Mouse (Mus musculus) liver, embryonic 11.5 days (tissue): ENCODE results near the gene Tnfrsf21. TPM values are rescaled to one million over a fixed set of nuclear protein-coding genes. Genes with fewer than 3 reads are reported as not detected.

ENCODE experiments used
- ATAC-seq: fragments of 200-750 bp; cut with Nextera tagmentation; replicated peaks from 2 replicates; pipeline ENCODE4 v1.8.0; 2017; ENCODE audit warnings: moderate number of reproducible peaks, mild to moderate bottlenecking, moderate TSS enrichment, moderate library complexity; ENCODE audit not compliant: low FRiP score
- DNase-seq: peaks from one replicate; pipeline ENCODE4 v3.0.0-alpha.2; 2017; ENCODE audit warnings: low spot score
- H3K27ac ChIP-seq: fragments of 300-500 bp; sonication (generic); 2 replicates; pipeline ENCODE4 v1.5.1; 2014; ENCODE audit warnings: mild to moderate bottlenecking, low read depth, low read length, control low read depth
- H3K27me3 ChIP-seq: fragments of 300-500 bp; sonication (generic); replicated peaks from 2 replicates; pipeline ENCODE4 v1.6.1; 2014; ENCODE audit warnings: low read length, mixed read lengths; ENCODE audit not compliant: control insufficient read depth, insufficient read depth
- H3K36me3 ChIP-seq: fragments of 300-500 bp; sonication (generic); 2 replicates; pipeline ENCODE4 v1.6.1; 2014; ENCODE audit warnings: mild to moderate bottlenecking, low read length, moderate library complexity, mixed read lengths; ENCODE audit not compliant: control insufficient read depth, insufficient read depth
- H3K4me1 ChIP-seq: fragments of 300-500 bp; sonication (generic); replicated peaks from 2 replicates; pipeline ENCODE4 v1.6.1; 2014; ENCODE audit warnings: low read length, mixed read lengths; ENCODE audit not compliant: control insufficient read depth, insufficient read depth
- H3K4me2 ChIP-seq: fragments of 300-500 bp; sonication (generic); 2 replicates; pipeline ENCODE4 v1.6.1; 2014; ENCODE audit warnings: mild to moderate bottlenecking, control low read depth, moderate library complexity
- H3K4me3 ChIP-seq: fragments of 300-500 bp; sonication (generic); 2 replicates; pipeline ENCODE4 v1.5.1; 2014; ENCODE audit warnings: low read depth, low read length, control low read depth
- H3K9ac ChIP-seq: fragments of 300-500 bp; sonication (generic); 2 replicates; pipeline ENCODE4 v1.6.1; 2014; ENCODE audit warnings: low read depth, low read length, control low read depth
- H3K9me3 ChIP-seq: fragments of 300-500 bp; sonication (generic); 2 replicates; pipeline ENCODE4 v1.6.1; 2016; ENCODE audit warnings: low read length, inconsistent platforms, mixed read lengths; ENCODE audit not compliant: control insufficient read depth
- WGBS: fragments of 180-500 bp; shearing (Covaris S2); extraction: QIAGEN DNeasy Blood & Tissue Kit; methylation state at CpG from one replicate; pipeline ENCODE4 v1.1.7; 2014; 5-methylcytosine and 5-hydroxymethylcytosine counted together
- polyA plus RNA-seq: library from polyadenylated mRNA; unstranded; fragments of >200 nt; fragmentation: Nextera tagmentation; extraction: Ambion mirVana; gene quantifications from 2 replicates; pipeline ENCODE4 v1.2.1, GENCODE M21; 2014

Tnfrsf21 gene
- polyA plus RNA-seq, 1 experiment from 2014 or later = 30.8 TPM

DNA sequence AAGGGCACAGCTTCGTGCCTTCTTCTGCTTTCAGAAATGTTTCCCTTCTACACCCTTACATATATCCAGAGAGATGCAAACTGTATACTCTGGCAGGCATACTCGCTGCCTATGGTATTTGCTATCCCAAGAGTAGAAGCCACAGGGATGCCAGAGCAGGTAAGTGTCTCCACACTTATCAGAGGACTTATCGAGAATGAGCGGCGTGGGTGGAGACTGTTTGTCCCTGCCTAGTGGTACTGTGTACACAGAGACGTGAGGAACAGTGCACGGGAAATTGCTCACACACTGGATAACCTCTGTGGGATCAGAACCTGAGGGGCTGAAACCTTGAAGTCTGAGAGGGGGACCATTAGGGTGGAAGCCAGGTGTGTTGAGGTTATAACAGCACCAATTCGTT, 59.6 kb downstream of the Tnfrsf21 start:
- no peak overlapping the region for H3K4me3 ChIP-seq
- WGBS = 67% methylated on average over 8 of the region's 8 CpGs
- ATAC-seq (0 out of 2 replicates have a peak, but pooled peaks have one; percentile 18), DNase-seq (no peak)
- H3K4me1 ChIP-seq = peaks cover 23% of the 10 kb centered on the region
- no peaks in the 10 kb centered on the region for H3K27me3 ChIP-seq
- H3K9me3 ChIP-seq = no peaks in the 10 kb centered on the region
- no peaks in the 10 kb centered on the region for H3K36me3 ChIP-seq
- H3K27ac ChIP-seq = no peak overlapping the region
- H3K4me2 ChIP-seq = no peak overlapping the region
- H3K9ac ChIP-seq = no peak overlapping the region

DNA sequence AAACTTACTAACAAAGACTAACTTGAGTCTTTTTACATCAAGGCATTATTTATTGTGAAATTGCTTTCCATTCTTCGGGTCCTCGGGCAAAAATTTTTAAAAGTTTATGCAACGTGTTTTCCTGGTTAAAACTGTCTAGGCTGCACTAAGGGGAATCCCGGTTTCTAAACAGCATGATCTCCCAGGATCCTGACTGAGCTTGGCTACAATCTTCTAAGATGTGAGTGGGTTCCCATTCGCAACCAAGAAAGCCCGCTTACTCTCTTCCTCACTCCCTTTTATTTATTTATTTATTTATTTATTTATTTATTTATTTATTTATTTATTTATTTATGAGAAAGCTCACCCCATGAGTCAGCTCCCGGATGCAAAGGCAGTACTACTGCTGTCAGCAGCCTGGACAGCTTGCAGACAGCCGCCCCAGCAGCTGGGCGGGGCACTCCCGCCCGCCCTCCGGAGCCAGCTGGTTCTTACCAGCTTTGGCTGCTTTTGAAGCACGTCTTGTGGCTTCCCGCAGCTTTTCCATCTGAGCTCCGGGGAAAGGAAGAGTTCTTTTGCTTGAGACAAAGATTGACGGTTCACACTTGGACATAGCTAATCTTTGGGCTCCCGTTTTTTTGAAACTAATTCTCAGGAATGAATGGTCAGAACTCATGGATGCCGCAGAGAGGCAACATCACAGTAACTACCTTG, 60.6 kb downstream of the Tnfrsf21 start:
- Histone ChIP-seq H3K27me3 (no peaks in the 10 kb centered on the region), H3K4me3 (no peak overlapping the region), H3K27ac (peak overlapping the region; percentile 43), H3K4me2 (peak overlapping the region; percentile 50), H3K9me3 (no peaks in the 10 kb centered on the region), H3K36me3 (no peaks in the 10 kb centered on the region), H3K4me1 (peaks cover 23% of the 10 kb centered on the region), H3K9ac (peak overlapping the region; percentile 37)
- 37% methylated on average over 18 of the region's 18 CpGs for WGBS
- ATAC-seq (peak; percentile 86), DNase-seq (peak; percentile 77)

DNA sequence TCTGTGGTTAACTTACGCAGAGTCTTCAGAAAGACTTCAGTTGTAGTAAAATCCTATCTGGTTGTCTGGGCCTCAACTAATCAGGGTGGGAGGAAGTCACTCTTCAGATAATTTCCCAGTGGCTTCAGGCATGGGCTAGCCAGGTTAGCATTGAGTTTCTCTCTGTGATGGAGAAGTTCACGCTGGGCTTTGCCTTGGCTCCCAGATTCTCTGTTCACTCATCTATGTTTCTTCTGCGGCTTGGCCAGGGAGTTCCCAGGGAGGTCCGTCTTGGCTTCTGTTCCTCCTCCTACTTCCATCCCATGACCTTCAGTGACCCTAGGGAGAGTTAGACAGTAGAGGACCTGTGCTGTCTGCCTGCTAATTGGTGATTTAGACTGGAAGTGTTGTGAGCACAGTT, 61.2 kb downstream of the Tnfrsf21 start:
- 30% methylated on average over 4 of the region's 4 CpGs for WGBS
- no peaks in the 10 kb centered on the region for H3K9me3 ChIP-seq
- H3K4me2 ChIP-seq = peak overlapping the region; percentile 50
- peak; percentile 46; the same call in 1 of the 2 replicates for ATAC-seq
- no peaks in the 10 kb centered on the region for H3K36me3 ChIP-seq
- peak overlapping the region; percentile 37 for H3K9ac ChIP-seq
- H3K27me3 ChIP-seq = no peaks in the 10 kb centered on the region
- H3K27ac ChIP-seq = peak overlapping the region; percentile 43; the same call in 1 of the 2 replicates
- H3K4me3 ChIP-seq = no peak overlapping the region
- peaks cover 19% of the 10 kb centered on the region for H3K4me1 ChIP-seq
- DNase-seq = no peak

DNA sequence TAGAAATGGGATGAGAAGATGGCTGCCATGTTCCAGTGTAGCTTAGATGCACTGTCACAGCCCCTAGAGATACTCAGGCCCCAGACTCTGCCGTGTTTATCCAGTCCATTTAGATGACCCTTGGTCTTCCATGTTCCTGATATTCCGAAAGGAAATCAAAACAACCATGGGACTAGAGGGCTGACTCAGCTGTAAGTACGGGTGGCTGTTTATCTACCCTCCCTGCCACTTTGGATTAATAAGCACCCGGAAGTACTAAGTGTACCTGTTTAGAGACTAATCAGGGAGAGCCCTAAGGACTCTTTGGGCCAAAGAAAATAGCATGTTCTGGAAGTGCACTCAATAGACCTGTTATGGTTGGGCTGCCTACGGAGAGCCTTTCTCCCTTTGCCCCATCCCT, 64.9 kb downstream of the Tnfrsf21 start:
- H3K27me3 ChIP-seq = no peaks in the 10 kb centered on the region
- peaks cover 5% of the 10 kb centered on the region; the same call in 1 of the 2 replicates for H3K36me3 ChIP-seq
- WGBS = 86% methylated on average over 5 of the region's 5 CpGs
- peaks cover 14% of the 10 kb centered on the region for H3K4me1 ChIP-seq
- ATAC-seq (no peak), DNase-seq (no peak)
- no peaks in the 10 kb centered on the region for H3K9me3 ChIP-seq
- no peak overlapping the region for H3K4me3 ChIP-seq
- no peak overlapping the region for H3K27ac ChIP-seq
- no peak overlapping the region for H3K9ac ChIP-seq
- H3K4me2 ChIP-seq = no peak overlapping the region

DNA sequence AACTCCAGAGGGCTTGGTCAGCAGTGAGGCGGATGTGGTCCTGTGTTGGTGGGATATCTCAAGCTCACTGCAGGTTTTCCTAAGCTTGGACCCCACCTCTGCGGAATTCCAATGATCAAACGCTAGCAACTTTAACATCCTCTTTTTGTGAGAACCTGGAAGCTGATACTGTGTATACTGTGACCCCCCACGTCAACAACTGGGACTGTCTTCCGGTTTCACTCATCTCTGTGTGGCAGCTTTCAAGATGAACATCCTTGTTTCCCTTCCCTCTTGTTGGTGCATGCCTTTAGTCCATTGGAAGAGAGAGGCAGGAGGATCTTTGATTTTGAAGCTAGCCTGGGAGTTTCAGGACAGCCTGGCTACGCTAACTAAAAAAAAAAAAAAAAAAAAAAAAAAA, 73.1 kb downstream of the Tnfrsf21 start:
- Histone ChIP-seq H3K4me3 (no peak overlapping the region), H3K9ac (no peak overlapping the region), H3K27ac (no peak overlapping the region), H3K4me2 (no peak overlapping the region), H3K27me3 (no peaks in the 10 kb centered on the region), H3K9me3 (no peaks in the 10 kb centered on the region), H3K4me1 (peaks cover 5% of the 10 kb centered on the region; the same call in 1 of the 2 replicates), H3K36me3 (peaks cover 13% of the 10 kb centered on the region)
- 92% methylated on average over 6 of the region's 6 CpGs for WGBS
- no peak for ATAC-seq
- no peak for DNase-seq

DNA sequence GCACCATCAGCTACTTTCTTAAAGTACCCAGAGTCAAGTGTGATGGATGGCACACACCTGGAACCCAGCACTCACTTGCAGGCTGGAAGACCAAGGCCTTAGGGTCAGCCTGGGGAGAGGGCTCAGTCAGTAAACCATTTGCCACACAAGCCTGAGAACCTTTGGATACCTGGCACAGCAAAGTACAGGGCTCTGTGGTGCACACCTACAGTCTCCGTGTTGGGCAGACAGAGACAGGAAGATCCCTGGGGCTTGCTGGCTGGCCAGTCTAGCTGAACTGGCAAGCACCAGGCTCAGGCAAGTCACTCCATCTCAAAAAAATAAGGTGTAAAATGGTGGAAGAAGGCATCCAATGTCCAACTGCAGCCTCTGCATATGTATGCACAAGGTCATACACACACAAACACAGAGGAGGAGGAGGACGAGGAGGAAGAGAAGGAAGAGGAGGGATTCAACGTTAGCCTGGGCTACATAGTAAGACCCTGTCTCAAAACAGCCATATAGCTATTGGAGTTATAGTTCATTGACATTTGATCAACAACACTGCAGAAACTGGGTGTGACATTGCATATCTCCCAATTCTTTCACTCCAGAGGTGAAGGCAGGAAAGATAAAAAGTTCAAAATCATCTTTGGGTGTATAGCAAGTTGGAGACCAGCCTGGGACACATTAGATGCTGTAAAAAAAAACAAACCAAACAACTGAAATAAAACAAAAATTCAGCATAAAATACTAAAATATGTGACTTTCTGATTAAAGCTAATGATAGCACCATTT, 74.8 kb downstream of the Tnfrsf21 start:
- DNase-seq (no peak), ATAC-seq (peak; percentile 74)
- Histone ChIP-seq H3K4me1 (peaks cover 5% of the 10 kb centered on the region; the same call in 1 of the 2 replicates), H3K4me3 (no peak overlapping the region), H3K27me3 (no peaks in the 10 kb centered on the region), H3K4me2 (peak overlapping the region; percentile 14; the same call in 1 of the 2 replicates), H3K27ac (peak overlapping the region; percentile 53), H3K9me3 (no peaks in the 10 kb centered on the region), H3K36me3 (peaks cover 8% of the 10 kb centered on the region), H3K9ac (peak overlapping the region; percentile 23; the same call in 1 of the 2 replicates)
- WGBS = 77% methylated on average over 3 of the region's 3 CpGs

DNA sequence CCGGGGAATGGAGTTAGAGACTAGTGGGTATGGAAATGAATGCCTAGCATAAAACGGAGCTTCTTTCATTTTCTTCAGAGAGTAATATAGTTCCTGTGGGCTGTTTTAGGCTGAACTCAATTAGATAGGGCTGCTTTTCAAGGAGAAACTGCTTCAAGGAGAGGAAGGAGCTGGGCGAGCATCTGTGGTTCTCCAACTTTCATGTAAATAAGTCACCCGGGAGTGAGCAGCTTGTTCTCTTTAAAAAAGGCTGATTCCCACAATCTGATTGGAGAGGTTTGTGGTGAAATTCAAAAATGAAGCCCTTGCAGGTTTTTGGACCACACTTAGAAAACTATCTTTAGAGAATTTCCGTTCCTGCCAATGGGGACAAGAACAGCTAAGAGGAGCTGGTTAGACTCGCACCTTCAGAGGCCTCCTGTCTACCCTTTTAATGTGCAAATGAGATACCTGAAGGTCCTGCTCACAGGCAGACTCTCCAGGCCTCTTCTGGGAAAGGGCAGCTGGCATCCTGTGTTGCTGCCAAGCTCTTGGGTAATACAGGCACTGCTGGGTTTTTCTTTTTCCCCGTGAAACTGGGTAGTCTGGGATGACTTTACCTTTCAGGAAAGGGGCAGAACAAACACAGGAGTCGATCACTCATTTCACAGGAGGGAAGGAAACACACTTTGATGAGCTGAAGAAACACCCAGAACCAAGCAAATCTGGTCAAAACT, 76.1 kb downstream of the Tnfrsf21 start:
- no peak for ATAC-seq
- no peak overlapping the region for H3K9ac ChIP-seq

DNA sequence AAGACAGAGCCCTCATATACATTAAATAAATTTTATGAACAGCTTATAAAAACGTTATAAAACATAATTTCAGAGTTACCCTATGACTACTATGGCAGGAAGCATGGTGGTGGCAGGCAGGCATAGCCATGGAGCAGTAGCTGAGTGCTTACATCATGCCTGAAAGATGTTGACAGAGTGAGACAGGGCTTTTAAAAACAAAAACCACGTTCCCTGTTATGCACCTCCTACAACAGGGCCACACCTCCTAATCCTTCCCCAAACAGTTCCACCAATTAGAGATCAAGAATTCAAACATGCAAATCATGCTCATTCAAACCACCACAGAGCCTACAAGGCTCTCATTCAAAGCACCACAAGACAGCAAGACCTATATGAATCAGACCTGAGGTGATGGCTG, 77.9 kb downstream of the Tnfrsf21 start:
- Histone ChIP-seq H3K4me1 (peaks cover 5% of the 10 kb centered on the region; the same call in 1 of the 2 replicates), H3K9me3 (no peaks in the 10 kb centered on the region), H3K27ac (no peak overlapping the region), H3K4me2 (no peak overlapping the region), H3K27me3 (no peaks in the 10 kb centered on the region), H3K4me3 (no peak overlapping the region), H3K36me3 (peaks cover 6% of the 10 kb centered on the region), H3K9ac (no peak overlapping the region)
- no peak for DNase-seq
- no peak; the same call in 1 of the 2 replicates for ATAC-seq
- WGBS = 35% methylated on average over 2 of the region's 2 CpGs

More for the DNA sequence above, 76.1 kb downstream of the Tnfrsf21 start:
- no peaks in the 10 kb centered on the region for H3K27me3 ChIP-seq
- no peak overlapping the region for H3K4me2 ChIP-seq
- peaks cover 8% of the 10 kb centered on the region for H3K36me3 ChIP-seq
- 53% methylated on average over 8 of the region's 8 CpGs for WGBS
- H3K9me3 ChIP-seq = no peaks in the 10 kb centered on the region
- no peak overlapping the region for H3K4me3 ChIP-seq
- no peak overlapping the region for H3K27ac ChIP-seq
- DNase-seq = no peak
- peaks cover 5% of the 10 kb centered on the region; the same call in 1 of the 2 replicates for H3K4me1 ChIP-seq
